Mouse (Mus musculus): ENCODE data around the gene Hoxa6.

- no peak for TF ChIP-seq POLR2A (IDR thresholded peaks at IDR 0.05; ENCODE audit: low read depth, low read length)
- TF ChIP-seq CTCF (IDR thresholded peaks at IDR 0.05; ENCODE audit: extremely low read depth, insufficient read length, insufficient replicate concordance, low read depth, low read length) = no peak
These were observed 47.8 kb downstream of the Hoxa6 start for GRCm38 (mm10) chr6:52160511-52161335.
